Mouse (Mus musculus): ENCODE measurements at regions not wholly inside any gene's neighbourhood (a gene's known extent, or its start where the extent isn't known, plus 50 kb on each side); places are given as distances from the start of the nearest gene placed in this dataset.

GRCm38 (mm10) chr19:32973130-32973529 lies 215.8 kb downstream of the Pten start:
- Histone ChIP-seq H3K9me3 (replicated peaks) (no peaks in the 10 kb centered on the region), H3K36me3 (replicated peaks) (no peaks in the 10 kb centered on the region), H3K27me3 (ENCODE audit: insufficient read depth, low read length) (peaks cover 27% of the 10 kb centered on the region), H3K4me1 (ENCODE audit: insufficient read depth, low read depth, low read length) (peaks cover 6% of the 10 kb centered on the region; the same call in 1 of the 2 replicates), H3K4me3 (ENCODE audit: low read depth, low read length) (no peak overlapping the region)
- ATAC-seq (ENCODE audit: extremely low read depth, insufficient number of reproducible peaks, low FRiP score, poor library complexity, severe bottlenecking) (no peak), DNase-seq (ENCODE audit: low spot score) (no peak)
- no peak for TF ChIP-seq TAL1 (conservative IDR thresholded peaks at IDR 0.05; ENCODE audit: low read depth, low read length)
- no peak for TF ChIP-seq GATA1 (IDR thresholded peaks at IDR 0.05; ENCODE audit: borderline replicate concordance, low read length)
- no peak for TF ChIP-seq CTCF (IDR thresholded peaks at IDR 0.05; ENCODE audit: low read depth, low read length)
- no peak for TF ChIP-seq POLR2AphosphoS5 (IDR thresholded peaks at IDR 0.05; ENCODE audit: insufficient replicate concordance, low read depth, low read length)

GRCm38 (mm10) chr19:32974778-32975240 lies 217.5 kb downstream of the Pten start:
- DNase-seq (ENCODE audit: low spot score) (no peak), ATAC-seq (ENCODE audit: extremely low read depth, insufficient number of reproducible peaks, low FRiP score, poor library complexity, severe bottlenecking) (no peak)
- peaks cover 25% of the 10 kb centered on the region for H3K27me3 ChIP-seq (ENCODE audit: insufficient read depth, low read length)
- TF ChIP-seq POLR2AphosphoS5 (IDR thresholded peaks at IDR 0.05; ENCODE audit: insufficient replicate concordance, low read depth, low read length) = no peak
- H3K36me3 ChIP-seq (replicated peaks) = no peaks in the 10 kb centered on the region
- H3K4me1 ChIP-seq (ENCODE audit: insufficient read depth, low read depth, low read length) = peaks cover 10% of the 10 kb centered on the region; the same call in 1 of the 2 replicates
- no peak overlapping the region for H3K4me3 ChIP-seq (ENCODE audit: low read depth, low read length)
- H3K9me3 ChIP-seq (replicated peaks) = no peaks in the 10 kb centered on the region

- Histone ChIP-seq H3K36me3 (replicated peaks) (no peaks in the 10 kb centered on the region), H3K4me3 (ENCODE audit: low read depth, low read length) (no peak overlapping the region), H3K27me3 (ENCODE audit: insufficient read depth, low read length) (peaks cover 27% of the 10 kb centered on the region), H3K4me1 (ENCODE audit: insufficient read depth, low read depth, low read length) (peaks cover 10% of the 10 kb centered on the region; the same call in 1 of the 2 replicates), H3K9me3 (replicated peaks) (no peaks in the 10 kb centered on the region)
- ATAC-seq (ENCODE audit: extremely low read depth, insufficient number of reproducible peaks, low FRiP score, poor library complexity, severe bottlenecking) (no peak), DNase-seq (ENCODE audit: low spot score) (no peak)
- TF ChIP-seq GATA2 (IDR thresholded peaks at IDR 0.05; ENCODE audit: borderline replicate concordance, low read depth, low read length) (no peak), POLR2AphosphoS5 (IDR thresholded peaks at IDR 0.05; ENCODE audit: insufficient replicate concordance, low read depth, low read length) (no peak), TAL1 (conservative IDR thresholded peaks at IDR 0.05; ENCODE audit: low read depth, low read length) (no peak), GATA1 (IDR thresholded peaks at IDR 0.05; ENCODE audit: borderline replicate concordance, low read length) (no peak), CTCF (IDR thresholded peaks at IDR 0.05; ENCODE audit: low read depth, low read length) (no peak)
Observed at GRCm38 (mm10) chr19:32975303-32975702, 218.0 kb downstream of the Pten start.

GRCm38 (mm10) chr19:32976507-32976906 lies 219.2 kb downstream of the Pten start:
- Histone ChIP-seq H3K9me3 (replicated peaks) (no peaks in the 10 kb centered on the region), H3K36me3 (replicated peaks) (no peaks in the 10 kb centered on the region), H3K4me3 (ENCODE audit: low read depth, low read length) (no peak overlapping the region), H3K4me1 (ENCODE audit: insufficient read depth, low read depth, low read length) (peaks cover 10% of the 10 kb centered on the region; the same call in 1 of the 2 replicates), H3K27me3 (ENCODE audit: insufficient read depth, low read length) (peaks cover 27% of the 10 kb centered on the region)
- ATAC-seq (ENCODE audit: extremely low read depth, insufficient number of reproducible peaks, low FRiP score, poor library complexity, severe bottlenecking) (no peak), DNase-seq (ENCODE audit: low spot score) (no peak)
- TF ChIP-seq TAL1 (conservative IDR thresholded peaks at IDR 0.05; ENCODE audit: low read depth, low read length) (no peak), GATA2 (IDR thresholded peaks at IDR 0.05; ENCODE audit: borderline replicate concordance, low read depth, low read length) (no peak), CTCF (IDR thresholded peaks at IDR 0.05; ENCODE audit: low read depth, low read length) (no peak), POLR2AphosphoS5 (IDR thresholded peaks at IDR 0.05; ENCODE audit: insufficient replicate concordance, low read depth, low read length) (no peak), GATA1 (IDR thresholded peaks at IDR 0.05; ENCODE audit: borderline replicate concordance, low read length) (no peak)

- peaks cover 24% of the 10 kb centered on the region for H3K27me3 ChIP-seq (ENCODE audit: insufficient read depth, low read length)
- no peak for DNase-seq (ENCODE audit: low spot score)
- H3K4me3 ChIP-seq (ENCODE audit: low read depth, low read length) = no peak overlapping the region
- H3K9me3 ChIP-seq (replicated peaks) = no peaks in the 10 kb centered on the region
- no peaks in the 10 kb centered on the region for H3K36me3 ChIP-seq (replicated peaks)
- TF ChIP-seq CTCF (IDR thresholded peaks at IDR 0.05; ENCODE audit: low read depth, low read length) = no peak
- no peak for TF ChIP-seq TAL1 (conservative IDR thresholded peaks at IDR 0.05; ENCODE audit: low read depth, low read length)
- TF ChIP-seq POLR2AphosphoS5 (IDR thresholded peaks at IDR 0.05; ENCODE audit: insufficient replicate concordance, low read depth, low read length) = no peak
- TF ChIP-seq GATA1 (IDR thresholded peaks at IDR 0.05; ENCODE audit: borderline replicate concordance, low read length) = no peak
- TF ChIP-seq GATA2 (IDR thresholded peaks at IDR 0.05; ENCODE audit: borderline replicate concordance, low read depth, low read length) = no peak
- peaks cover 10% of the 10 kb centered on the region; the same call in 1 of the 2 replicates for H3K4me1 ChIP-seq (ENCODE audit: insufficient read depth, low read depth, low read length)
- no peak for ATAC-seq (ENCODE audit: extremely low read depth, insufficient number of reproducible peaks, low FRiP score, poor library complexity, severe bottlenecking)
Observed at GRCm38 (mm10) chr19:32978037-32978745, 220.9 kb downstream of the Pten start.

- ATAC-seq (ENCODE audit: extremely low read depth, insufficient number of reproducible peaks, low FRiP score, poor library complexity, severe bottlenecking) (no peak), DNase-seq (ENCODE audit: low spot score) (no peak)
- H3K36me3 ChIP-seq (replicated peaks) = no peaks in the 10 kb centered on the region
- H3K9me3 ChIP-seq (replicated peaks) = no peaks in the 10 kb centered on the region
- H3K4me1 ChIP-seq (ENCODE audit: insufficient read depth, low read depth, low read length) = peaks cover 5% of the 10 kb centered on the region; the same call in 1 of the 2 replicates
- peaks cover 17% of the 10 kb centered on the region; the same call in 1 of the 2 replicates for H3K27me3 ChIP-seq (ENCODE audit: insufficient read depth, low read length)
- no peak overlapping the region for H3K4me3 ChIP-seq (ENCODE audit: low read depth, low read length)
- no peak for TF ChIP-seq GATA2 (IDR thresholded peaks at IDR 0.05; ENCODE audit: borderline replicate concordance, low read depth, low read length)
- no peak for TF ChIP-seq TAL1 (conservative IDR thresholded peaks at IDR 0.05; ENCODE audit: low read depth, low read length)
- no peak for TF ChIP-seq POLR2AphosphoS5 (IDR thresholded peaks at IDR 0.05; ENCODE audit: insufficient replicate concordance, low read depth, low read length)
- TF ChIP-seq CTCF (IDR thresholded peaks at IDR 0.05; ENCODE audit: low read depth, low read length) = no peak
- TF ChIP-seq GATA1 (IDR thresholded peaks at IDR 0.05; ENCODE audit: borderline replicate concordance, low read length) = no peak
Observed at GRCm38 (mm10) chr19:32980142-32980541, 222.8 kb downstream of the Pten start.
